Mouse (Mus musculus) embryonic fibroblast, embryonic 13.5 days (primary cell): Measurements from ENCODE around the gene Cartpt.

ENCODE experiments used
- CTCF ChIP-seq: IDR thresholded peaks from 2 replicates; pipeline ENCODE4 v1.5.1; 2011; ENCODE audit warnings: mild to moderate bottlenecking, control low read depth, low read length, moderate library complexity, borderline replicate concordance; ENCODE audit not compliant: insufficient read depth
- POLR2A ChIP-seq: IDR thresholded peaks from 2 replicates; pipeline ENCODE4 v1.6.1; 2011; ENCODE audit warnings: low read depth, mild to moderate bottlenecking, control low read depth, low read length, moderate library complexity

- TF ChIP-seq POLR2A (no peak), CTCF (no peak)
These were observed 28.8 kb downstream of the Cartpt start for GRCm38 (mm10) chr13:99872059-99872458.
